ENCODE assay signal across 9 mouse cellular contexts in genomic region chr11:101164351-101164665, GRCm38 (mm10). TPM values are rescaled to one million over a fixed set of nuclear protein-coding genes. Genes with fewer than 3 reads are reported as not detected.
DNase-seq lines count a peak whose midpoint lies in the region; ATAC-seq and TF ChIP-seq lines count a peak whose summit lies in the region.
"Had no signal": no experiment of that assay in that cellular context is flagged by ENCODE, and none has a peak within 500 bp of the region (broad histone marks: within the 10 kb centered on the region; RNA-seq: fewer than 3 reads in every experiment).

No protein-coding gene starts in this region.

- H3K4me3 ChIP-seq in kidney, embryonic 15.5 days (replicated peaks): peak overlapping the region; percentile 36
- peak overlapping the region; percentile 25 for H3K4me3 ChIP-seq in embryonic facial prominence, embryonic 15.5 days (replicated peaks)
- H3K4me3 ChIP-seq in midbrain, postnatal 0 days (ENCODE audit: low read depth, low read length): peak overlapping the region; percentile 9; the same call in 1 of the 2 replicates

- H3K4me1 ChIP-seq in kidney, embryonic 15.5 days: peaks cover 63% of the 10 kb centered on the region
- H3K4me1 ChIP-seq in embryonic facial prominence, embryonic 15.5 days: peaks cover 61% of the 10 kb centered on the region
- H3K4me1 ChIP-seq in midbrain, postnatal 0 days (ENCODE audit: insufficient read depth, low read length): no peaks in the 10 kb centered on the region; the same call in 1 of the 2 replicates

- H3K9ac ChIP-seq in kidney, embryonic 15.5 days: peak overlapping the region; percentile 36; the same call in 1 of the 2 replicates
- H3K9ac ChIP-seq in embryonic facial prominence, embryonic 15.5 days: 0 out of 2 replicates have a peak overlapping the region, but pooled peaks have one; percentile 12
- 0 out of 2 replicates have a peak overlapping the region, but pooled peaks have one; percentile 13 for H3K9ac ChIP-seq in midbrain, postnatal 0 days (replicated peaks; ENCODE audit: low read length, poor library complexity, severe bottlenecking)

- 28% methylated on average over 21 of the region's 21 CpGs for WGBS in kidney, embryonic 15.5 days
- WGBS in embryonic facial prominence, embryonic 15.5 days: 8% methylated on average over 21 of the region's 21 CpGs
- WGBS in midbrain, postnatal 0 days: 34% methylated on average over 20 of the region's 21 CpGs

- intact Hi-C loops in left cerebral cortex, postnatal 14 days (cut with DNase I): no loop called here

- peaks cover 66% of the 10 kb centered on the region for H3K36me3 ChIP-seq in kidney, embryonic 15.5 days
- H3K36me3 ChIP-seq in embryonic facial prominence, embryonic 15.5 days: peaks cover 55% of the 10 kb centered on the region
- peaks cover 42% of the 10 kb centered on the region for H3K36me3 ChIP-seq in midbrain, postnatal 0 days (ENCODE audit: insufficient read depth, low read length)

- no peak for ATAC-seq in kidney, embryonic 15.5 days (replicated peaks; ENCODE audit: low FRiP score)
- no peak for ATAC-seq in embryonic facial prominence, embryonic 15.5 days (ENCODE audit: insufficient number of reproducible peaks, low FRiP score, low TSS enrichment, low read depth)
- no peak for ATAC-seq in midbrain, postnatal 0 days (ENCODE audit: low FRiP score)

- TF ChIP-seq CTCF in midbrain, postnatal 0 days (IDR thresholded peaks at IDR 0.05): no peak

- H3K27ac ChIP-seq in kidney, embryonic 15.5 days: no peak overlapping the region
- H3K27ac ChIP-seq in embryonic facial prominence, embryonic 15.5 days (replicated peaks): no peak overlapping the region
- H3K27ac ChIP-seq in midbrain, postnatal 0 days (ENCODE audit: low read depth, low read length): no peak overlapping the region

- H3K4me2 ChIP-seq in kidney, embryonic 15.5 days: peak overlapping the region; percentile 68
- peak overlapping the region; percentile 45 for H3K4me2 ChIP-seq in embryonic facial prominence, embryonic 15.5 days (replicated peaks)
- H3K4me2 ChIP-seq in midbrain, postnatal 0 days (ENCODE audit: low read depth, low read length, poor library complexity, severe bottlenecking): peak overlapping the region; percentile 32; the same call in 1 of the 2 replicates

- H3K27me3 ChIP-seq in kidney, embryonic 15.5 days: peaks cover 45% of the 10 kb centered on the region
- H3K27me3 ChIP-seq in embryonic facial prominence, embryonic 15.5 days: peaks cover 60% of the 10 kb centered on the region
- peaks cover 48% of the 10 kb centered on the region for H3K27me3 ChIP-seq in midbrain, postnatal 0 days (ENCODE audit: insufficient read depth, low read length)

- DNase-seq in kidney, postnatal 36 days: no peak
- peak; percentile 51 for DNase-seq in induced T-regulatory cell, adult 2 months (ENCODE audit: low read depth)
- DNase-seq in midbrain, postnatal 0 days (ENCODE audit: low spot score): no peak
- no peak for DNase-seq in natural killer cell, adult 2 months (ENCODE audit: low spot score in 2 of 2)
- no peak for DNase-seq in left cerebral cortex, postnatal 14 days (ENCODE audit: low spot score in 2 of 2)
- DNase-seq in layer of hippocampus, postnatal 10 days (ENCODE audit: low spot score in 2 of 2): no peak

- no peaks in the 10 kb centered on the region for H3K9me3 ChIP-seq in kidney, embryonic 15.5 days (replicated peaks)
- H3K9me3 ChIP-seq in embryonic facial prominence, embryonic 15.5 days (replicated peaks): no peaks in the 10 kb centered on the region
- H3K9me3 ChIP-seq in midbrain, postnatal 0 days (ENCODE audit: low read length): no peaks in the 10 kb centered on the region

RNA-seq across cellular contexts. Expression of gene Cntnap1, which starts 6.0 kb away (rescaled TPM):
- polyA plus RNA-seq in kidney, embryonic 15.5 days (2015; fragmentation: Nextera tagmentation; extraction: Ambion mirVana): 1.9 and 2.0 TPM in 2 replicates
- polyA plus RNA-seq in embryonic facial prominence, embryonic 15.5 days (2015; fragmentation: Nextera tagmentation; extraction: Ambion mirVana): 2.0 and 2.2 TPM in 2 replicates
- 12.5 and 15.0 TPM in 2 replicates for total RNA-seq in midbrain, postnatal 0 days (2014; rRNA removed)
- 3.0 and 3.2 TPM in 2 replicates for polyA plus RNA-seq in midbrain, postnatal 0 days (2015; fragmentation: Nextera tagmentation; extraction: Ambion mirVana)
- total RNA-seq in left cerebral cortex, postnatal 14 days (2021): 100 to 1,000 TPM; 124 to 128 TPM
- 10 to 100 TPM; 59.0 to 61.4 TPM for total RNA-seq in layer of hippocampus, postnatal 10 days (2021)
- total RNA-seq: hematopoietic stem cell, adult 5-6 weeks had no signal

RNA-seq across cellular contexts. Expression of gene Plekhh3, which starts 6.8 kb away (rescaled TPM):
- polyA plus RNA-seq in kidney, embryonic 15.5 days (2015; fragmentation: Nextera tagmentation; extraction: Ambion mirVana): 17.0 and 18.6 TPM in 2 replicates
- 27.2 and 28.7 TPM in 2 replicates for polyA plus RNA-seq in embryonic facial prominence, embryonic 15.5 days (2015; fragmentation: Nextera tagmentation; extraction: Ambion mirVana)
- 13.7 and 23.4 TPM in 2 replicates for total RNA-seq in midbrain, postnatal 0 days (2014; rRNA removed)
- 5.8 and 6.2 TPM in 2 replicates for polyA plus RNA-seq in midbrain, postnatal 0 days (2015; fragmentation: Nextera tagmentation; extraction: Ambion mirVana)
- 10 to 100 TPM in 1 of 2 experiments, 1 to 10 TPM in 1; 7.7 to 10.2 TPM for total RNA-seq in left cerebral cortex, postnatal 14 days (2021)
- 10 to 100 TPM; 13.2 to 13.4 TPM for total RNA-seq in layer of hippocampus, postnatal 10 days (2021)
- total RNA-seq: hematopoietic stem cell, adult 5-6 weeks had no signal

RNA-seq across cellular contexts. Expression of gene Tubg2, which starts 8.6 kb away (rescaled TPM):
- 3.8 and 4.2 TPM in 2 replicates for polyA plus RNA-seq in kidney, embryonic 15.5 days (2015; fragmentation: Nextera tagmentation; extraction: Ambion mirVana)
- polyA plus RNA-seq in embryonic facial prominence, embryonic 15.5 days (2015; fragmentation: Nextera tagmentation; extraction: Ambion mirVana): 11.1 and 11.9 TPM in 2 replicates
- total RNA-seq in midbrain, postnatal 0 days (2014; rRNA removed): 38.4 and 40.6 TPM in 2 replicates
- polyA plus RNA-seq in midbrain, postnatal 0 days (2015; fragmentation: Nextera tagmentation; extraction: Ambion mirVana): 86.1 and 93.8 TPM in 2 replicates
- total RNA-seq in left cerebral cortex, postnatal 14 days (2021): 10 to 100 TPM; 49.0 to 49.5 TPM
- total RNA-seq in layer of hippocampus, postnatal 10 days (2021): 10 to 100 TPM; 31.7 to 41.4 TPM
- total RNA-seq: hematopoietic stem cell, adult 5-6 weeks had no signal

RNA-seq across cellular contexts. Expression of gene Ccr10, which starts 10.9 kb away (rescaled TPM):
- polyA plus RNA-seq in kidney, embryonic 15.5 days (2015; fragmentation: Nextera tagmentation; extraction: Ambion mirVana): 0.78 and 0.82 TPM in 2 replicates
- 0.24 and 0.50 TPM in 2 replicates for polyA plus RNA-seq in embryonic facial prominence, embryonic 15.5 days (2015; fragmentation: Nextera tagmentation; extraction: Ambion mirVana)
- total RNA-seq in midbrain, postnatal 0 days (2014; rRNA removed): 0.61 and 1.4 TPM in 2 replicates
- 0.75 and 0.83 TPM in 2 replicates for polyA plus RNA-seq in midbrain, postnatal 0 days (2015; fragmentation: Nextera tagmentation; extraction: Ambion mirVana)
- under 1 TPM; 0.19 to 0.26 TPM for total RNA-seq in left cerebral cortex, postnatal 14 days (2021)
- total RNA-seq in layer of hippocampus, postnatal 10 days (2021): not detected
- total RNA-seq: hematopoietic stem cell, adult 5-6 weeks had no signal

RNA-seq across cellular contexts. Expression of gene Tubg1, which starts 44.6 kb away (rescaled TPM):
- 86.3 and 99.6 TPM in 2 replicates for polyA plus RNA-seq in kidney, embryonic 15.5 days (2015; fragmentation: Nextera tagmentation; extraction: Ambion mirVana)
- 69.7 and 73.4 TPM in 2 replicates for polyA plus RNA-seq in embryonic facial prominence, embryonic 15.5 days (2015; fragmentation: Nextera tagmentation; extraction: Ambion mirVana)
- total RNA-seq in midbrain, postnatal 0 days (2014; rRNA removed): 40.5 and 52.6 TPM in 2 replicates
- polyA plus RNA-seq in midbrain, postnatal 0 days (2015; fragmentation: Nextera tagmentation; extraction: Ambion mirVana): 64.4 and 64.6 TPM in 2 replicates
- 10 to 100 TPM; 52.1 to 52.7 TPM for total RNA-seq in left cerebral cortex, postnatal 14 days (2021)
- 10 to 100 TPM; 43.1 to 47.3 TPM for total RNA-seq in layer of hippocampus, postnatal 10 days (2021)
